Mouse (Mus musculus) ES-CJ7 (cell line): ENCODE data around the gene Nup155.

Experiments
- DNase-seq: peaks from one replicate; pipeline ENCODE4 v3.0.0; 2011; ENCODE audit warnings: low read depth, low spot score

Gene Nup155

DNA sequence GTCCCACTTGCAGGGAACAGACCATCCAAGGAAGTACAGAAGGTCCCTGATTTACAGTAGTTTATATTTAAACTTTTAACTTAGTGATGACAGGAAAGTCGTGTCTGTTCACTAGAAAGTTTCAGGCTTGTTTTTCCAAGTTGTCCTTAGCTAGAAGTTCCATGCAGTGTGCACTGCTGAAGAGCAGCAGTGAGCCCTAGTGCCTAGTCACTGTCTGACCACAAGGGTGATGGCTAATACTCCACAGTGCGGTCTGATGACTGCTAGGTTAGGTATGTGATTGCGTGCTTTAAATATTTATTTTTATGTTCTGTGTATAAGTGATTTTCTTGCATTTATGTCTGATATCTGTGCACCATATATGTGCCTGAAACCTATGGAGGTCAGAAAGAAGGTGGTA lies 81.4 kb downstream of the Nup155 start:
- no peak for DNase-seq

DNA sequence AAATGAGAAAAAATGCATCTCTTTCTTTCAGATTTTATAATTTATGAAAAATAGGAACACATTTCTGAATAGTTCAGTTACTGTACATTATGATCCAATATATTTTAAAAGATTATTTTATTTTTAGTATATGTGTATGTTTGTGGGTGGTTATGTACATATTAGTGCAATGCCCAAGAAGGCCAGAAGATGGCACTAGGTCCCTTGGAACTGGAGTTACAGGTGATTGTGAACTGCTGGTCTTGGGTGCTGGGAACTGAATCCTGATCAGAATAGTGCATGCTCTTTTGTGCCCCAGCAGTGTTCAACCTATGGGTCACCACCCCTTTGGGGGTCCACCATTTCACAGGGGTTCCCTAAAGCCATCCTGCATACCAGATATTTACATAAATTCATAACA lies 91.2 kb downstream of the Nup155 start:
- peak; percentile 56 for DNase-seq

DNA sequence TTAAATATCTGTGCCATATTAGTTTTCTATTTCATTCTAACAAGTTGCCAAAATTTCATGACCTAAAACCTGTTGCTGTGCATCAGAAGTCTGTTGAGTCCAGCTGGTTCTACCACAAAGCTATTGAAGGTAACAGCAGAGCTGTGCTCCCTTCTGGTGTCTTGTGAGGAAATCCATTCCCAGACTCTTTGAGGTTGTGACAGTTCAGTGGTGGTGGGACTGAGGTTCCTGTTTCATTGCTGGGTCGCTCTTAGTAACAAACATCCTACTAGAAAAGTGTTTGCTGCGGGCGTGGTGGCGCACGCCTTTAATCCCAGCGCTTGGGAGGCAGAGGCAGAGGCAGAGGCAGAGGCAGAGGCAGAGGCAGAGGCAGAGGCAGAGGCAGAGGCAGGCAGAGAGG lies 99.3 kb downstream of the Nup155 start:
- no peak for DNase-seq
